Mouse (Mus musculus): ENCODE measurements around the gene Ak3. TPM values are rescaled to one million over a fixed set of nuclear protein-coding genes. Genes with fewer than 3 reads are reported as not detected.

The Ak3 gene
- polyA plus RNA-seq (2012; rRNA removed): 18.4 and 23.7 TPM in 2 replicates

DNA sequence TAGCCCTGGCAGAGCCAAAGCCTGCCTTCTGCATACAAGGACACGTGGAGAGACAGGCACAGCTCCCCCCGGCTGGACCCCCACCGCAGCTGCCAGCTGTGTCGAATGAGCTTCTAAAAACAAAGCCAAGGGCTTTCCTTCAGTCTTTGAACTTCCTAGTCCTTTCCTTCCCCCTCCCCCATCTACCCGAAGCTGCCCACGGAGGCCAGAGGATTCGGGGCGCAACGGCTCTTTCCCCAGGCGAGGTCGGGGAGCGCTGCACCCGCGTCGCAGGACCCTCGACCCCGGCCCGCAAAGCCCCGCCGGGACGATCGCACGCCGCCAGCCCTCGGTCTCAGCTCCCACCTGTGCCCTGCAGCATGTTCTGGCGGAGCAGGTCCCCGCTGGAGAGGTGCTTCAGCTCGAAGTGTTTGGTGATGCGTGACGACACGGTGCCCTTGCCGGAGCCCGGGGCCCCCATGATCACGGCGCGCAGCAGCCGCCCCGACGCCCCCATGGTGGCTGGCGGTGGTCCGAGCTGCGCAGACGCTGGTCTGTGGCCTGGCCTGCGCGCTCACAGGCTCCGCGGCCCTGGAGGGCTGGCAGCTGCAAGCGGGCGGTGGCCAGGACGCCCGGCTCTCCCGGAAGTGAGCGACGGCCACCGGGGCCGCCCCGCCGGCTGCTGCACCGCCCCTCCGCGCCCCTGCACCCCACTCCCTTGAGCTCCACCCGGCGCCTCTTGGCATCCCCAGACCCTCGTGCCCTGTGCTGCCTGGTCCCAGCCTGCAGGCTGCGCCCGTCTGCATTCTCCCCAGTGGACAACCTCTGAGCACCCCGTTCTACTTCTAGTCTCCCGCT, at the start of gene Ak3:
Gene Ak3 (minus strand): TSS at position 628 of the 837 bp plus-strand sequence.
- Histone ChIP-seq H3K27ac (ENCODE audit: insufficient read depth, low read length) (peak within 1 kb of the TSS; percentile 74), H3K36me3 (ENCODE audit: control insufficient read depth, insufficient read depth, low read length) (no peaks in the 10 kb centered on the region), H3K4me3 (ENCODE audit: extremely low read depth, insufficient read depth, insufficient read length) (peak within 1 kb of the TSS; percentile 98), H3K27me3 (ENCODE audit: control insufficient read depth, insufficient read depth, low read length) (no peaks in the 10 kb centered on the region), H3K4me1 (ENCODE audit: control insufficient read depth, insufficient read depth, insufficient read length) (no peaks in the 10 kb centered on the region; the same call in none of the 2 replicates)
- DNase-seq (ENCODE audit: low read depth in 1 of 2, low spot score in 2 of 2): peak; percentile 12 to 67
- 1% methylated on average over 66 of the region's 68 CpGs for WGBS
- TF ChIP-seq POLR2A (IDR thresholded peaks at IDR 0.05; ENCODE audit: low read depth, low read length): no peak; the same call in 1 of the 2 replicates
- 0 out of 2 replicates have a peak, but pooled peaks have one; percentile 17 for TF ChIP-seq CTCF (IDR thresholded peaks at IDR 0.05; ENCODE audit: extremely low read depth, insufficient read depth, insufficient read length, insufficient replicate concordance)

DNA sequence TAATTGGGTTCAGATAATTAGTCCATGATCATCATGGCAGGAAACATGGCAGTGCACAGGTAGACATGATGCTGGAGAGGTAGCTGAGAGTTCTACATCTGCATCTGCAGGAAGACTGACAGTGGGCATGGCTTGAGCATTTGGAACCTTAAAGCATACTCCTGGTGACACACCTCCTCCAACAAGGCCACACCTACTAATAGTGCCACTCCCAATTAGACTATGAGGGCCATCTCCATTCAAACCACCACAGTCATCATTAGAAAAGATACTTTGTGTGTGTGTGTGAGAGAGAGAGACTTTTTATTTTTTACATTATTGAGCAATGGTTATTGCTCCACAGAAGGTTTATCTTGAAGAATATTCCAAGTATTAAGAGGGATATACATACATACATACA, 44.4 kb upstream of the Ak3 start:
- Histone ChIP-seq H3K4me1 (ENCODE audit: control insufficient read depth, insufficient read depth, insufficient read length) (no peaks in the 10 kb centered on the region), H3K27me3 (ENCODE audit: control insufficient read depth, insufficient read depth, low read length) (no peaks in the 10 kb centered on the region), H3K4me3 (ENCODE audit: extremely low read depth, insufficient read depth, insufficient read length) (no peak overlapping the region), H3K36me3 (ENCODE audit: control insufficient read depth, insufficient read depth, low read length) (no peaks in the 10 kb centered on the region), H3K27ac (ENCODE audit: insufficient read depth, low read length) (no peak overlapping the region)
- TF ChIP-seq POLR2A (IDR thresholded peaks at IDR 0.05; ENCODE audit: low read depth, low read length) (no peak), CTCF (IDR thresholded peaks at IDR 0.05; ENCODE audit: extremely low read depth, insufficient read depth, insufficient read length, insufficient replicate concordance) (no peak)
- DNase-seq (ENCODE audit: low read depth in 1 of 2, low spot score in 2 of 2): no peak

DNA sequence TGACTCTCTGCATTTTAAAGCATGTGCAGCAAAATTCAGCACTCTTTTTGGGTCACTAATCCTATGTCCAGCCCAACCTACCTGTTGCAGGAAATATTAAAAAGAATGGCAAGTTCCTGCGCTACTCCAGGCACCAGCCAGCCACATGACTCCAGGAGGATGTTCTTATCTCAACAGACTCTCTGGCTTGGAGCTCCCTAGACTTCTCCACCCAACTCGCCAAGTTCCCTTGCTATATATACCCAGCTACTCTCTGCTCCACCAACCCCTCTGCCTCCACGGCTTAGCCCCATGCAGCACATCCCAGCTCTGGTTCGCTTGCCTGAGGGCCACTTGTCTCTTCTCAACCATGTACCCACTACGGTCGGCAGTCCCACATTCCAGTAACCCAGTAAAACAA, 40.9 kb upstream of the Ak3 start:
- TF ChIP-seq POLR2A (IDR thresholded peaks at IDR 0.05; ENCODE audit: low read depth, low read length): no peak
- no peak for TF ChIP-seq CTCF (IDR thresholded peaks at IDR 0.05; ENCODE audit: extremely low read depth, insufficient read depth, insufficient read length, insufficient replicate concordance)
- H3K36me3 ChIP-seq (ENCODE audit: control insufficient read depth, insufficient read depth, low read length): no peaks in the 10 kb centered on the region
- 87% methylated on average over 6 of the region's 6 CpGs for WGBS
- H3K4me1 ChIP-seq (ENCODE audit: control insufficient read depth, insufficient read depth, insufficient read length): no peaks in the 10 kb centered on the region
- H3K27ac ChIP-seq (ENCODE audit: insufficient read depth, low read length): no peak overlapping the region
- H3K4me3 ChIP-seq (ENCODE audit: extremely low read depth, insufficient read depth, insufficient read length): no peak overlapping the region
- no peak for DNase-seq (ENCODE audit: low read depth in 1 of 2, low spot score in 2 of 2)
- H3K27me3 ChIP-seq (ENCODE audit: control insufficient read depth, insufficient read depth, low read length): no peaks in the 10 kb centered on the region

DNA sequence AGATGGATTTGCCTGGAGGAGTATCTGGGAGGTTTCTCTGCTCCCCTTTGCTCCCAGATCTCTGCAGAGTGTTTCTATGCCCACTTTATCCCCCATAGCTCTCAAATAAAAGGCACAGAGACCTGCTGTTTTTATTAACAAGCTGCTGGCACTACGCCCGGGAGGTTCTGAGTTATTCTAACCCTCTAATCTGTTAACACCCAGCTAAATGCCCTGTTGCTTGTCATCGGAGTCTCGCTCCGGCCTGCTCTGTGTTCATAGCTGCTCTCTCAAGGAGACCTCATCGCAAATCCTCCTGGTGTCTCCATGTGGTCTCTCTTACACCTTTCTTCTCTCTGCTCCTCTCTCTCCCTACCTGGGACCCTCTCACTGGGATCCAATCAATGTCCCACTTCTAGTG, 27.0 kb upstream of the Ak3 start:
- no peak overlapping the region for H3K27ac ChIP-seq (ENCODE audit: insufficient read depth, low read length)
- no peak overlapping the region for H3K4me3 ChIP-seq (ENCODE audit: extremely low read depth, insufficient read depth, insufficient read length)
- TF ChIP-seq CTCF (IDR thresholded peaks at IDR 0.05; ENCODE audit: extremely low read depth, insufficient read depth, insufficient read length, insufficient replicate concordance): no peak
- TF ChIP-seq POLR2A (IDR thresholded peaks at IDR 0.05; ENCODE audit: low read depth, low read length): no peak
- no peak for DNase-seq (ENCODE audit: low read depth in 1 of 2, low spot score in 2 of 2)
- H3K27me3 ChIP-seq (ENCODE audit: control insufficient read depth, insufficient read depth, low read length): no peaks in the 10 kb centered on the region
- H3K36me3 ChIP-seq (ENCODE audit: control insufficient read depth, insufficient read depth, low read length): no peaks in the 10 kb centered on the region
- WGBS: 86% methylated on average over 6 of the region's 6 CpGs
- no peaks in the 10 kb centered on the region for H3K4me1 ChIP-seq (ENCODE audit: control insufficient read depth, insufficient read depth, insufficient read length)

DNA sequence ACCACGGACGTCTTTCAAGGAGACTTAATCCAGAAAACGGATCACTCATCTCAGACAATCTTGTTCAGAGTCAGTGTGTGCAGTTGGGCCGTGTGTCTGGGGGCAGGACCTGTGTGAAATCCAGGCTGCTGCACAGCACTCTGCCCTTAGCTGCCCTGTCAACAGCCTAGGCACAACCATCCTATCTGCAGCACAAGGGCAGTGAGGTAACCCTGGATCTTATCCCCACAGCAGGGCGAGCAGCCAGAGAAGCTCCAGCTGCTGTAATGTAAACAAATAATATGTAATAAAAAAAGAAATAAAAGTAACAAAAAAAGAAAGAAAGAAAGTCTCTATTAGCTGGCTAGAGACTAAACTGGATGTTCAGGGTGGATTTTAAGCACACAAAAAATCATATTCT, 21.4 kb upstream of the Ak3 start:
- Histone ChIP-seq H3K27ac (ENCODE audit: insufficient read depth, low read length) (no peak overlapping the region), H3K36me3 (ENCODE audit: control insufficient read depth, insufficient read depth, low read length) (no peaks in the 10 kb centered on the region), H3K27me3 (ENCODE audit: control insufficient read depth, insufficient read depth, low read length) (no peaks in the 10 kb centered on the region), H3K4me3 (ENCODE audit: extremely low read depth, insufficient read depth, insufficient read length) (no peak overlapping the region), H3K4me1 (ENCODE audit: control insufficient read depth, insufficient read depth, insufficient read length) (peaks cover 3% of the 10 kb centered on the region)
- WGBS: 88% methylated on average over 5 of the region's 5 CpGs
- DNase-seq (ENCODE audit: low read depth in 1 of 2, low spot score in 2 of 2): no peak
- TF ChIP-seq CTCF (IDR thresholded peaks at IDR 0.05; ENCODE audit: extremely low read depth, insufficient read depth, insufficient read length, insufficient replicate concordance) (no peak), POLR2A (IDR thresholded peaks at IDR 0.05; ENCODE audit: low read depth, low read length) (no peak)

DNA sequence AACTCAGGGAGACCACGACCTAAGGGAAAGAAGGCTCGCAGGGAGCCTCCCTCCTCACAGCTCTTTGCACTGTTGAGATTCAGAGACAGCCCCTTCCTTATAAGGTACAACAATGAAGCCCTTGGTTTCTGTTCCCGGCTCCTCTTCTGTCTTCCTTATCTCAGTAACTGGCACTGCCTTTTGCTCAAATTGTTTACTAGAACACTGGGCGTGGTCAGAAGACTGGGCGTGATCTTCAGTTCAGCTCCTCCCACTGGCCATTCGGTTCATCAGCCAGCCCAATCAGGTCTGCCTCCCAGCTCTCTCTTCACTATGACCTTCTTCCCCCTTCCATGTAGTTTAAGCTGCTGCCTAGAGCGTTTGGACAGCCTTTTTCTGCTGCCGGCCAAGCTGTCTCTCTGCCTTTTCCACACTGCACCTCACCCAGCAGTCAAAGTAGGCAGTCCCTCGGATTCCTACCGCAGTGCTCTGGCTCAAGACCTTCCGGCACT, 19.3 kb upstream of the Ak3 start:
- 16% methylated on average over 11 of the region's 11 CpGs for WGBS
- Histone ChIP-seq H3K27me3 (ENCODE audit: control insufficient read depth, insufficient read depth, low read length) (no peaks in the 10 kb centered on the region), H3K36me3 (ENCODE audit: control insufficient read depth, insufficient read depth, low read length) (no peaks in the 10 kb centered on the region), H3K27ac (ENCODE audit: insufficient read depth, low read length) (peak overlapping the region; percentile 64), H3K4me1 (ENCODE audit: control insufficient read depth, insufficient read depth, insufficient read length) (peaks cover 3% of the 10 kb centered on the region), H3K4me3 (ENCODE audit: extremely low read depth, insufficient read depth, insufficient read length) (peak overlapping the region; percentile 50)
- TF ChIP-seq POLR2A (IDR thresholded peaks at IDR 0.05; ENCODE audit: low read depth, low read length) (peak; percentile 28), CTCF (IDR thresholded peaks at IDR 0.05; ENCODE audit: extremely low read depth, insufficient read depth, insufficient read length, insufficient replicate concordance) (no peak)
- peak; percentile 65 to 69 for DNase-seq (ENCODE audit: low read depth in 1 of 2, low spot score in 2 of 2)
